Mouse (Mus musculus) layer of hippocampus, adult 18-20 months (tissue): ENCODE data around the gene Sh3pxd2a. TPM values are rescaled to one million over a fixed set of nuclear protein-coding genes. Genes with fewer than 3 reads are reported as not detected.

Experiments used
- DNase-seq, 2 experiments: peaks; one replicate each; pipeline ENCODE4 v3.0.0; 2022; ENCODE audit warnings: low spot score in 2 of 2
- total RNA-seq, 2 experiments: library from RNA; stranded (reverse); gene quantifications; 2 replicates each; pipeline ENCODE4 v1.2.3; 2021

Sh3pxd2a gene
- total RNA-seq, 2 experiments from 2014 or later = 33.4 to 35.4 TPM

DNA sequence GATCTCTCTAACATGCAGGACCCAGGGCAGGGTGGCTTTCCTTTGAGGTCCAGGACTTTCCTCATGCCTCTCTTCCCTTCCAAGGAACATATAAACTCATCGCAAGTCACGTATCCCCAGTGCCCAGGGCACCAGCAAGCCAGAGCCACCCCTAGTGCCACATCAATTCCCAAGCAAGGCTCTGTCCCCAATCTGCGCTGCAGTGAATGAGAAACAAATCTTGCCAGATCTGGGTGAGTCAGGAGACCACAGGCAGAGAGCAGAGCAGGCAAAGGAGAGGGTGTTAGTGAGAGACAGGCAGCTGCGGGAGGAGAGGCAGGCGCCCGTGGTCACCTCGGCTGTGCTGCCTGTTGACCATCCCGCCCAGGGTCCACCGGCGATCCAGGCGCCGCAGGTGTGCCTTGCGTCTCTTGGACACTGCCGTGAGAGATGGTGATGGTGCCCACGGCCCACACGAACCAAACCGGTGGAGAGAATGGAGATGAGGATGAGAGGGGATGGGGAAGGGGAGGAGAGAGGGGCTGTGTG lies 181.4 kb downstream of the Sh3pxd2a start:
- DNase-seq = no peak

DNA sequence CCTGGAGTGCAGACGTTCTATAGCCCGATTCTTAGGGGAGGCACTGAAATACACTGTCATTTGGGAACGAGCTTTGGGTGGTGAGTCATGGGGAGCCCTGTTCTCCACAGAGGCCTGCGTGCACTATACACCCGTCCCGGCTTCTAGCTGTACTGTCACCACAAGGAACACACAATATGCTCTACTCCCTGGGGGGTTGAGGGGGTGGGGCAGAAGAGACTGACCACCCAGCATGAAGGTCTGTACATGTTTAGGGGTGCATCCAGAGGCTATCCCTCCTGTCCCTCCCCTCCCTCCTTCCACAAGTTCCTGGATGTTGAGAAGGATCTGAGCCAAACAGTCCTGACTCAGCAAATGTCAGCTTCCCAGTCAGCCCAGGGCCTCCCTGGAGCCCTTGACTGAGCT lies 182.1 kb downstream of the Sh3pxd2a start:
- no peak for DNase-seq

DNA sequence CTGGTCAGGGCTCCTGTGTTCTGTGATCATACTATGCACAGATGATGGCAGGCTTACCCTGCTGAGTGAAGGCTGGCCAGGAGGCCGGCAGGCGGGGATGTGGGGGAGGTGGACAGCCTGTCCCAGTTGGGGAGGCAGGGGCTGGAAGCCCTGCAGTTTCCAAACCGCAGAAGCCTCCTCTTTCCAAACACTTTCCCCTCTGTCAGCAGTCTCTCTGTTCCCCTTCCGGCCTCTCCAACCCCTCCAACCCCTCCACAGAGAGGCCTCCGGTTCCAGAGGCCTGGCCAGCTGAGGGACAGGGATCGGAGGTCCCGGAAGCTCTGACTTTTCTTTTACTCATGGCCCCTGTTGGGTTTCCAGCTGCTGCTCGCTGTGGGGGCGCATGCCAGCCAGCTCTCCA lies 183.3 kb downstream of the Sh3pxd2a start:
- DNase-seq = peak in 1 of 2 experiments; percentile 46

DNA sequence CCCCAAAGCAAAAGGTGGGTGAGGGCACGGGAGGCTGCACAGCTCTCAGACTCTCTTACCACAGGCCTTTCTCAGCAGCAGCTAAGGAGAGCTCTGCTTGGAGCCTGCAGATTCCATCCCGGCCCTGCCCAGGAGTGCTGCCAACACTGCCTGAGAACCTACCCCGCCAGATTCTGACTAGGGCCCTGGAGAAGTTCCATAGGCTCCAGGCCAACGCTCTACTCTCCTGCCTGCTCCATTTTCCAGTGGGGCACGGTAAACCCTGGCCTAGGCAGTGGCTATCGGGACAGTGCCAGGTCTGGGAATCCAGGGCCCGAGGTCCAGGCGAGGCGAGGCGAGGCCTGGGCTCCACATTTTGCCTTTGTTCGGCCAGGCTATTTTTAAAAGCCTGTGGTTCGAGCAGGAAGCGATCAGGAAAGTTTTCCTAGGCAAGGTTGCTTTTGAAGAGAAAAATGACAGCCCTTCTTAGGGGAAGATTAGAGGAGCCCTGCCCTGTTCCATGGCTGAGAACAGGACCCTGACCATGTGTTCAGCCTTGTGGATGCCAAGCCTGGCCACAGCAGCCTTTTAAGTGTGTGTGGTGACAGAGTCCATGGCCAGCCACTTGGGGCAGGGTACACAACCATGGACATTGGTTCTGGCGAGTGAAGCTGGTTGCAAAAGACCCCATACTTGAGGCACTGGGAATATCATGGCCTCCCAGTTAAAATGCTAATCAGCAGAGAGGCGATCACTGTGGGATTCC lies 184.2 kb downstream of the Sh3pxd2a start:
- DNase-seq = peak; percentile 81 to 92

DNA sequence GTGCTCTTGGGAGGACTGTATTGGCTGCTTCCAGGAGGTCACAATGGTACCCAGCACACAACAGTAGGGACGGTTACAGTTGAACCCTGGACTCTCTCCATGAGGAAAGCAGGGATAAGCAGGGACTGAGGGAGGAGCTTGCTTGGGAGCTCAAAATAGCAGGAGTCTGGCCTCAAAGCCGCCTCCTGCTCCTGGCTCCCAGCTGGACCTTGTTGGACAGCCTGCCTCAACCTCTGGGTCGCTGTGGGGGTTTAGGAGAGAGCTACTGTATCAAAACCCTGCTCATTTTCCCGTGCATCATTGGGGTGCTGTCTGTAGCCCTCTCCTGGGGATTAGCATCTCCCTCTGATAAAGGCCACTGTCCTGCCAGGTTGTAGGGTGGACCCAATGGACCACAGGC lies 184.8 kb downstream of the Sh3pxd2a start:
- DNase-seq = no peak

DNA sequence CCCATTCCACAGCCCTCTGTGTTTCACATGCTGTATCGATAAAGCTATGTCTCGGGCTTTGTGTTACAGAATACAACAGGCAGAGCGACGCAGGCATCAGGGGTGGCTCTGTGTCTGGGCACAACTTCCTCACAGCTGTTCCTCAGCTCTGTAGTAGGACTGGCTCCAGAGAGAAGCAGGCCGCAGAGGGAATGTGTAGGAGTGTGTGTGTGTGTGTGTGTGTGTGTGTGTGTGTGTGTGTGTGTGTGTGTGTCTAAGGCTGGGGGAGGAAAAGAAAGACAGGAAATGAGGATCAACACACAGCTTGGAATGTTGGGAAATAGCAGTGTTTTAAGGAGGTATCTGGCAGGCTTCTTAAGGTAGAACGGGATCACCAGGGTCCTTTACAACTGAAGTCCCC lies 187.5 kb downstream of the Sh3pxd2a start:
- DNase-seq = peak; percentile 66 to 78

DNA sequence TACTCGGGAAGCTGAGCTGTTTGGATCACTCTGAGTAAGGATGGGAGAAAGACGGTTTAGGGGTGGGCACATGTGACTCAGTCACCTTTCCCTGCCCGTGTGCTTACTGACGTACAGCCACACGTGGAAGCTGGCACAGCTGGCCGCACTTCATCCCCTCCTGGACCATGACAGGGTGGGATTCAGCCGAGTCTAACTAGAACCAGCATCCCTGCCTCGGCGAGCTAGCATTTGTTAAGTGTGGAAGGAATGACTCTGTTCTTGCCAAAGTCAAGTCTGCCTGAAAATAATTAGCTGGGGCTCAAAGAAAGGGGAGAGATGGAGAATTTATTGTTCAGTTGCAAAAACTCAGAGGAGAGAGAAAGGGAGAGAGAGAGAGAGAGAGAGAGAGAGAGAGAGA lies 193.7 kb downstream of the Sh3pxd2a start:
- no peak for DNase-seq

DNA sequence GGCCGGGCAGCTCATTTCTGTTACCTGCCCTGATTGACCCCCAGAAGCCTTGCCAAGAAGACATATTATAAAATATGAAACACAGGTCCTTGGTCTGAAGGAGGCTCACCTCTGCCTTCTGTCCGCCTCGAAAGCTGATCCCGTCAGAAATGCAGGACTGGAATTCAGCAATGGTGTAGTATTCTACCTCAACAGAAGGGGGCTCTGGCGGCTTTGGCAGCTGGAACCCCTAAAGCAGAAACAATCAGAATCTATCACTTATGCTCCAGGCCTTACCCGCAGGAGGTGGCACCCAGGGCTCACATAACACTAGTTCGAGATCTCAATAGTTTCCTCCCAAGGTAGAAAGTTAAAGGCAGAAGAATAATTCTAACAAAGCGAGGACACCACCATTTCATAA lies 194.5 kb downstream of the Sh3pxd2a start:
- no peak for DNase-seq

DNA sequence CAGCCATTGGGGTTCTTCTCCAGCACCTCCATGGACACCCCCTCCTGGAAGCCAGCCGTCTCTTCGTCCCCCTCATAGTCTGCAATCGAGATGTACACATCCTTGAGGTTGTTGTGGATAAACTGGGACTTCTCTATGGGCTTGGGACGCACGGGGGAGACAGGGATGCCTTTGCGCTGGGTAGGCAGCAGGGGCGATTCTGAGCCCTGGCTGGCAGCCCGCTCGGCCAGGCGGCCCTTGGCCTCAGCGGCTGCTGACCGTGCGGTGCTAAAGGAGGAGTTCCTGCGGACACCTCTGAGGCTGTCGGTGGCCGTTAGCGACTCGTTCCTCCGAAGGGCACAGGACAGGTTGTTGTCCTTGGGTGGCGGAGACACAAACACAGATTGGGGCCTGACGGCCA lies 197.1 kb downstream of the Sh3pxd2a start:
- DNase-seq = no peak

DNA sequence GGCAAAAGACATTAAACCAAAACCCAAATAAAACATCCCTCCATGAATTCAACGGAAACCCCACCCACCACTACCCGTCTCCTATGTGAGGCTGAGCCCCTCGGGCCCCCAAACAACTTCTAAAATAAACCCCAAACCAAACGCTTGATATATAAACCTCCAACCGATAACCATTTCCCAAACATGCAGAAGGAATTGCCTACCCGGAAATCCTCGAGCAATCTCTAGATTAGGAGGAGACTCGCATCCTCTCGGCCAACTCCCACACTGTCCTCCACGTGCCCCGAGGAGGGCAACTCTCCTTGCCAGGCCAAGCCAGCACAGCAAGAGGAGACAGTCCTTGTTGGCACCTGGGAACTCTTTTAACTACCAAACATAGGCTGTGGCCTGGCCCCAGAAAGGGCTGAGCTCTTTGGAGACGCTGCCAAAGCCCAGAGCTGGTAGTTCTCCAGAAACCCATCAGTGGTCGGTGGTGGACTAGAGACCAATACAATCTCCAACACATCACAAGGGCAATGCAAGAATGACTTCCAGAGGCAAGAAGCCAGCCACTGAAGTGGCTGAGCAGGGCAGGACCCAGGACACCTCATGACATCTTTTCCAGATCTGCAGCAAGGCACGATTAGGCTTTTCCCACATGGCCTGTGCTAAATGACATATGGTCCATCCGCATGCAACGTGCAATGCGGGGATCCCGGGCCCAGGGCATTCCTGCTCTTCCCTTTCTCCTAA lies 198.0 kb downstream of the Sh3pxd2a start:
- no peak for DNase-seq

DNA sequence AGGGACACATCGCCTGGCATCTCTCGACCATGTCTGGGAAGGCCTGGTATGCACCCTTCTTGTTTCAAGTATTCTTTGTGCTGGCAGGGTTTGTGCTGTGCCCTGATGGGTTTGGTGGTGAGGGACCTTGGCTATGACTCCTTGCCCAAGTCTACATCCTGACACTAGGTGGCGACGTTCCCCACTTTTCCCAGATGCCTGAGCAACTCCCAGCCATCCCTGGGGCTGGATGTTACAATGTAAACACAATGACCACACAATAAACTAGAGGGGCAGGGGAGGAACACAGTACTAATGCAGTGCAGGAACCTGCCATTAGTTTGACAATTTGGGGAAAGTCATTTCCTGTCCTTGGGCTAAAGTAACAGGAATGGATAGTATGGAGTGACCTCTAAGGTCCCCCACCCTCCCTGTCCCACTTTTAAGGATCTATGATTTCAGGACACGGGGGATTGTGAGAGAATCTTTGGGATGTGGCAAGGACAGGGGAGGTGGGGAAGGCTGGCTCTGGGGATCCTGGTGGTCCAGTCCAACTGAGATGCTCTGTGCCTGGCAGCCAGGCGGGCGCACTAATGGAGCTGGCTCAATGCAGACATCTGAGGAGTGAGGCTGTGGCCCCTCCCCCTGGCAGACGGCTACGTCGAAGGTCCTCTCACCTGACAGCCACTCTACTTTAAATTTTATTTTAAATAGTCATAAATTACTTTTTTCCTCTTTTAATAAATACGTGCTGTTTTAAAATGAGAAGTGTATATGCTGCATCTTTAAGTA lies 199.7 kb downstream of the Sh3pxd2a start:
- peak in 1 of 2 experiments; percentile 86 for DNase-seq

DNA sequence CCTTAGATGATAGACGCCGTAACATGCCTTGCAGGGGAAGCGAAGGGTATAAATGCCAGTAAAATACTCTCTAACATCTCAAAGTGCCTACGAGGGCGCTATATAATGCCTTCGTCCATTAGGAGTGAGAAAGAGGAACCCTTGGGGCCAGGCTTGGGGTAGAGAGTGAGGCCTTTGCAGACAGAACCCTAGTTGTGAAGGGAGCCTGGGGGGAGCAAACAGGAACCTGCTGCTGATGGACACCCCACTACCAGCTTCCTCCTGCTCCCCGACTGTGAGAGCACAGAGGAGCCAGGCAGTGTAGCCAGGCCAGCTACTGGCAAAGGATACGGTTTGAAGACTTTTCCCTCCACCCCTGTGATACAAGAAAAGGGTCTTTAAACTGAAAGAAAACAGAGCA lies 200.6 kb downstream of the Sh3pxd2a start:
- no peak for DNase-seq

DNA sequence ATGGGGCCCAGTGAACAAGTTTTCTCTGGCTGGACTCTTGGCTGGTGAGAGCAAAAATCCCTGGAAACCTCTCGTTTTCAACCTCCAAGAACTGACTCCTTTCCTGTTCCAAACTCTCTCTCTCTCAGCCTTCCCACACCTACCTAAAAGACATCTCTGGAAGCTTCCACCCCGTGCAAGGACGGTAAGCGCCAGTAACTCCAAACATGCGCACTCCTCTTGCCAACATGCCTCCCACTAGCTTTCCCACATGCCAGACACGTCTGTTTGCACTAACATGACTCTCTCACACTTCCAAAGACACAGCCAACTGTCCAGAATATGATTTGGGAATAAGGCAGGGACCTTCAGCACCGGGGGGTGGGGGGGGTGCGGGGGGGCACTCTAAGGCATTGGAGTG lies 203.0 kb downstream of the Sh3pxd2a start:
- peak; percentile 59 to 75 for DNase-seq

DNA sequence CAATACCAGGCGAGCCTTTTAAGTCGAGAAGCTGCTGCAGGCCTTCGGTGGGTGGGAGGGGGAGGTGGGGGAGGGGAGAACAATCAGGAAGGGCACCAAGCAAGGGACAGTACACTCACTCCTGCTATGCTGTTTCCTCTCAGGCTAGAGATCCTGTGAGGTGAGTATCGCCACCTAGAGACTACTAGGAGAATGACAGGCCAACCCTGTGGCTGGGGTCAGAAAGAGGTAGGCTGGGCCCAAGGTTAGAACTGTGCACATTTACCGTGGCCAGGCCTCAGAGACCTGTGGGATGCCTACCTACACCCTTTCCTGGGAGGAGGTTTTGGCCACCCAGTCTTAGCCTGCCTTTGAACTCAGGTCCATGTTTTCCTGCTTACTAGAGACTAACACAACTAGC lies 204.6 kb downstream of the Sh3pxd2a start:
- DNase-seq = no peak

DNA sequence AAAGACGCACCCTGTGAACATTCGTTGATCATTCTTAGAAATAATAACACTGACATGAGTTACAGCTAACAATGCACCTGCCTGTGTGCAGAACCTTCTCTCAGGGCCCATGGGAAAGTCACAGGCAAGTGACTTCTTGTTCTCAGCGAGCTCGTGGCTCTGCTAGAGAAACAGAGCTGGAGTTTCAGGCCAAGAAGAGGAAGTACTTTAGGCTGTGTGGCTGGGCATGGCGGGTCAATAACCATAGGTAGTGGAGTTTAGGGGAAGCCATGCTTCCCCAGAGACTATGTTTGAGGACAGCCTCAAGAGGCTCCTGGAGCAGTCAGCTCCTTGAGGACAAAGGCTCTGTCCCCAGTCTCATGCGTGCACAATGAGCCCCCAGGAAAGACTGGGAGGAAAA lies 208.3 kb downstream of the Sh3pxd2a start:
- DNase-seq = no peak

DNA sequence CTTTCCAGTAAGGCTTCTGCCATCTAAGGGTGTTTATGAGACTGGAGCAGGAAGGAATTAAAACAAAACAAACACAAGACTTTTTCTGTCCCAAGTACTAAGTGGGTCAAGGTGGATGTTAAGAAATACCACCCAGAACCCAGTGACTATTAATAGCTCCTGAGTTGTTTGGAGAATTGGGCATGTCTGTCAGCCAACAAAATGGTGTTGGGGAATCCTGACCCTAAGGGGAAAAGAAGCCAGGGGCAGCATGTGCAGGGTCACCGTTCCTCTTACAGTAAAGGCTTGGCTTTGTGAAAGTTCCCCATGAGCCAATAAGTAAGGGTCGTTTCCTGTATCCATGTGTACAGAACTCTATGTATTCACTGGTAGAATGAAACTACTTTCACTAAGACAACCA lies 209.2 kb downstream of the Sh3pxd2a start:
- no peak for DNase-seq

DNA sequence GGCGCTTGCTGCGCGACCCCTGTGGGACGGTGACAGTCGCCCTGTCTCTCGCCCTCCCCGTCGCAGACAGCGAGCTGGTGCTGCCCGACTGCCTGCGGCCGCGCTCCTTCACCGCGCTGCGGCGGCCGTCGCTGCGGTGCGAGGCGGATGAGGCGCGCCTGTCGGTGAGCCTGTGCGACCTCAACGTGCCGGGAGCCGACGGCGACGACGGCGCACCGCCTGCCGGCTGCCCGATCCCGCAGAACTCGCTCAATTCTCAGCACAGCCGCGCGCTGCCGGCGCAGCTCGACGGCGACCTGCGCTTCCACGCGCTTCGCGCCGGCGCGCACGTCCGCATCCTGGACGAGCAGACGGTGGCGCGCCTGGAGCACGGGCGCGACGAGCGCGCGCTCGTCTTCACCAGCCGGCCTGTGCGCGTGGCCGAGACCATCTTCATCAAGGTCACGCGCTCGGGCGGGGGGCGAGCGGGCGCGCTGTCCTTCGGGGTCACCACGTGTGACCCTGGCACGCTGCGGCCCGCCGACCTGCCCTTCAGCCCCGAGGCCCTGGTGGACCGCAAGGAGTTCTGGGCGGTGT lies 211.1 kb downstream of the Sh3pxd2a start:
- no peak for DNase-seq

DNA sequence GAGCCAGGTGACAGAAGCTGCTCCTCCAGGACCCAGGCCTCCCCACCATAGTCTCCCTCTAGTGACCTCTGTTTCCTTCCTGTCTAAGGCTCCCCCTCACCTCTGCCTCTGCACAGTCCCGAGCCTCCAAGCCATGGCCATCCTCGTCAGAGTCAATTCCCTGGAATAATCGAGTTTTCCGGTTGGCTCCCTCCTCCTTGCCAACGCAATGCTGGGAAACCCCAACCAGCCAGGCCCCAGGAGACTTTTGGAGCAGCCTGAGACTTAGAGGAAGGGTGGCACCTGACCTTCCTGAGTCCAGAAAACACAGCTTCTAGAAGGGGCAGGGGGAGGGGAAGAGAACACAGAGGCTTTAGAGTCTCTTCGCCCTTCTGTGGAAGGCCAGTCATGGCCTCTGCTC lies 213.3 kb downstream of the Sh3pxd2a start:
- no peak for DNase-seq

DNA sequence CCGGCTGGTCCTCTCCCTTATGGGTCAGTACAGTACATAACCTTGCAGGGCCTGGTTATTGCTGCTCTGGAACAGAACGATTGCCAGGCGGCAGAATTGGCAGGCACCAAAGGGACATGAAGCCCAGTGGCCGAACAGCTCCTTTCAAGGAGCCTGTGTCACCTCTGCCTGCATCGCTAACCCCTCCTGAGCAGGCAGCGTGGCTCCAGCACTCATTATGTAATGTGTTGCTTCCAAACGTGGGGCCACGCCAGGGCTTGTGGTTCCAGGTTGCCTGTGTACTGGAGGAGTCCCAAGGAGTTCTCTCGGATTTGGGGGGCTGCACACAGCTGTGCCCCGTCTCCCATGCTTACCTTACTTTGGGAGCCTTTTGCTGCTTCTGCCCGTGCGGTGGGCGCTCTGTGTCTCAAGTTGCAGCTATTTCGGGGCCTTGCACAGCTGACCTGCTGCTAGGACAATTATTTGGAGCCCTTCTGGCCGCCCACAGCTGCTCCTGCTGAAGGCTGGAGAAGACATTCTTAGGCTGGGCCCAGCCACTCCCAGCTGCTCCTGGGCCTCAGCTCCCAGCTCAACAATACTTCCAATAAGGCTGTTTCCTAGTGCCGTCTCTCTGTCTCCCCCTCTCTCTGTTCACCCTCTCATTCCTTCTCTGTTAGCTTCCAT lies 215.2 kb downstream of the Sh3pxd2a start:
- DNase-seq = no peak

DNA sequence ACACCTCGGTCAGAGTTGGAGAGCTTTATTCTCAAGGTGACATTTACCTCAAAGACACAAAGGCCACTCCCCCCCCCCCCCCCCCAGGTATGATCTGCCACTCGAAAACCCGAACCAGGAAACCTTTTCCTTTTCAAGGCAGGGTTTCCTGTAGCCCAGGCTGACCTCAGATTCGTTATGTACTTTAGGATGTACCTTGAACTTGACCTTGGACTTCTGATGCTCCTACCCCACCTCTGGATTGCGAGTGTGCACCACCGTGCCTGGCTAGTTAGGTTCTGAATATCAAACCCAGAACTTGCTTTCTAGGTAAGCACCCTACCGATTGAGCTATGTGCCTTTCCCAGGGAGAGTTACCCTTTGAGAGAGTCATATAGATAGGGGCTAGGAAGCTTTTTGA lies 215.9 kb downstream of the Sh3pxd2a start:
- no peak for DNase-seq

DNA sequence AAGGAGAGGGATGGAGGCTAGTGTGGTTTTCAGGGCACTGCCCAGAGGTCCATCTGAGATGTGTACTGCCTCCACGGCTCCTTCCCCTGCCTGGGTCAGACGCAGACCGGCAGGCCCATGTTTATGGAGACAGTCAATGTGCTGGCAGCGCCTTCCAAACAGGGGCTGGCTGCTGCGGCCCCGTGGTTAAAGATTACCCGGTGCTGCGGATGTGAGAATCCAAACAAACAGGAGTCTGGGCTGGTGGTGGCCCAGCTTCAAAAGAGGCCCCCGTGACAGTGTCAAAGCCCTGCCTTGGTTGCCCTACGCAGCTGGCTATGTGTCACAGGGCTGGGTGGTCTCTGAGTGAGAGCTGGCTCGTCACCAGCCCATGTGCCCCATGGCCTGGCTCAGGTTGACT lies 216.4 kb downstream of the Sh3pxd2a start:
- DNase-seq = no peak
